Mouse (Mus musculus) neural tube, embryonic 12.5 days (tissue): ENCODE data around the gene 2810408A11Rik. TPM values are rescaled to one million over a fixed set of nuclear protein-coding genes. Genes with fewer than 3 reads are reported as not detected.

Experiments
- ATAC-seq: fragments of 200-750 bp; cut with Nextera tagmentation; 2 replicates; pipeline ENCODE4 v1.8.0; 2017; ENCODE audit warnings: low read depth, mild to moderate bottlenecking, moderate TSS enrichment, moderate library complexity; ENCODE audit not compliant: low FRiP score
- H3K27ac ChIP-seq: fragments of 300-500 bp; sonication (generic); 2 replicates; pipeline ENCODE4 v1.5.1; 2016
- H3K27me3 ChIP-seq: fragments of 300-500 bp; sonication (generic); replicated peaks from 2 replicates; pipeline ENCODE4 v1.6.1; 2016; ENCODE audit warnings: mild to moderate bottlenecking
- H3K36me3 ChIP-seq: fragments of 300-500 bp; sonication (generic); 2 replicates; pipeline ENCODE4 v1.6.1; 2016; ENCODE audit warnings: mild to moderate bottlenecking
- H3K4me1 ChIP-seq: fragments of 300-500 bp; sonication (generic); 2 replicates; pipeline ENCODE4 v1.6.1; 2016
- H3K4me2 ChIP-seq: fragments of 300-500 bp; sonication (generic); replicated peaks from 2 replicates; pipeline ENCODE4 v1.6.1; 2016; ENCODE audit warnings: mild to moderate bottlenecking
- H3K4me3 ChIP-seq: fragments of 300-500 bp; sonication (generic); 2 replicates; pipeline ENCODE4 v1.5.1; 2016
- H3K9ac ChIP-seq: fragments of 300-500 bp; sonication (generic); 2 replicates; pipeline ENCODE4 v1.6.1; 2016; ENCODE audit warnings: mild to moderate bottlenecking
- H3K9me3 ChIP-seq: fragments of 300-500 bp; sonication (generic); 2 replicates; pipeline ENCODE4 v1.6.1; 2016; ENCODE audit warnings: mild to moderate bottlenecking
- WGBS: fragments of 180-500 bp; shearing (Covaris S2); methylation state at CpG from one replicate; pipeline ENCODE4 v1.1.7; 2016; 5-methylcytosine and 5-hydroxymethylcytosine counted together
- polyA plus RNA-seq: library from polyadenylated mRNA; unstranded; fragments of >200 nt; fragmentation: Nextera tagmentation; extraction: Ambion mirVana; gene quantifications from 2 replicates; pipeline ENCODE4 v1.2.1, GENCODE M21; 2016

The 2810408A11Rik gene
- polyA plus RNA-seq, 1 experiment from 2014 or later, result 18.1 TPM

DNA sequence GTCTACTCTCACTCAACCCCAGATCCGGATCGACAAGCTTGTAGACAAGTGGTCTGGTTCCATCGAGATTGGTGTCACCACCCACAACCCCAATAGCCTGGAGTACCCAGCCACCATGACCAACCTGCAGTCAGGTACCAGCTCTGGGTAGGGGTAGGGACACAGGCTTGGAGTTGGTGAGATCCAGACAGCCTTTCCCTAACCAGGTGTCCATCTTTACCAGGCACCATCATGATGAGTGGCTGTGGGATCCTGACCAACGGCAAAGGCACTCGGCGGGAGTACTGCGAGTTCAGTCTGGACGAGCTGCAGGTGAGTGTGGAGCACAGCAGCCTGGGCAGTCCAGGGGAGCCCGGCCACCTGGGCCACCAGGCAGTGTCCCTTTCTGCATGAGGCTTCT lies 3.5 kb upstream of the 2810408A11Rik start:
- Histone ChIP-seq H3K4me1 (peaks cover 18% of the 10 kb centered on the region), H3K4me3 (no peak overlapping the region), H3K9me3 (no peaks in the 10 kb centered on the region), H3K4me2 (no peak overlapping the region), H3K36me3 (peaks cover 57% of the 10 kb centered on the region), H3K9ac (no peak overlapping the region), H3K27ac (no peak overlapping the region), H3K27me3 (no peaks in the 10 kb centered on the region)
- 92% methylated on average over 9 of the region's 9 CpGs for WGBS
- ATAC-seq, result no peak

DNA sequence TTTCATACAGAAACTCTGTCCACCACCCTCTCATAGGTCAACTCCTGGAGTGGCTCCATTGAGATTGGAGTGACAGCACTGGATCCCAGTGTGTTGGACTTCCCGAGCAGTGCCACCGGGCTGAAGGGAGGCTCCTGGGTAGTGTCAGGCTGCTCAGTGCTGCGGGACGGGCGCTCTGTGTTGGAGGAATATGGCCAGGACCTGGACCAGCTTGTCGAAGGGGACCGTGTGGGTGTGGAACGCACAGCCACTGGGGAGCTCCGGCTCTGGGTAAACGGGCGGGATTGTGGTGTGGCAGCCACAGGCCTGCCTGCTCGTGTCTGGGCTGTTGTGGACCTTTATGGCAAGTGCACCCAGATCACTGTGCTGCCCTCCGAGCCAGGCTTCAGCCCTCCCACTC lies 2.2 kb upstream of the 2810408A11Rik start:
- Histone ChIP-seq H3K36me3 (peaks cover 45% of the 10 kb centered on the region), H3K4me1 (peaks cover 21% of the 10 kb centered on the region), H3K4me3 (peak overlapping the region; percentile 77), H3K4me2 (peak overlapping the region; percentile 86), H3K9me3 (no peaks in the 10 kb centered on the region), H3K27me3 (no peaks in the 10 kb centered on the region), H3K27ac (no peak overlapping the region), H3K9ac (no peak overlapping the region)
- ATAC-seq, result no peak
- WGBS, result 88% methylated on average over 13 of the region's 13 CpGs

DNA sequence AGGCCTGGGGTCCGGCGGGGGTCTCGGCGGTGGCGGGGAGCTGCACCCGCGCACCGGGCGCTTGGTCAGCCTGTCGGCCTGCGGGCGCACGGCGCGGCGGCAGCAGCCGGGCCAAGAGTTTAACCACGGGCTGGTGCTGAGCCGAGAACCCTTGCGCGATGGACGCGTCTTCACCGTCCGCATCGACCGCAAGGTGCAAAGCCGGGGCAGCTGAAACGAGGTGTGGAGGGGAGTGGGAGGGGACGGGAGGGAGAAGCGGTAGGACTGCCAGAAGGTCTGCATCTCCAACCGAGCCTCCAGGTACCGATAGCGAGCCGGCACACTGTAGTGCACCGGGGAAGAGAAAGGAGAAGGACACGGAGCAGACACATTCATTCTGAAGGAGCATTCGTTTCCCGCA lies 1.2 kb upstream of the 2810408A11Rik start:
- Histone ChIP-seq H3K4me3 (peak overlapping the region; percentile 77), H3K9ac (peak overlapping the region; percentile 93), H3K27me3 (no peaks in the 10 kb centered on the region), H3K36me3 (peaks cover 35% of the 10 kb centered on the region), H3K4me2 (peak overlapping the region; percentile 86), H3K27ac (peak overlapping the region; percentile 83), H3K9me3 (no peaks in the 10 kb centered on the region), H3K4me1 (peaks cover 21% of the 10 kb centered on the region)
- under 1% methylated on average over 39 of the region's 39 CpGs for WGBS
- no peak for ATAC-seq

DNA sequence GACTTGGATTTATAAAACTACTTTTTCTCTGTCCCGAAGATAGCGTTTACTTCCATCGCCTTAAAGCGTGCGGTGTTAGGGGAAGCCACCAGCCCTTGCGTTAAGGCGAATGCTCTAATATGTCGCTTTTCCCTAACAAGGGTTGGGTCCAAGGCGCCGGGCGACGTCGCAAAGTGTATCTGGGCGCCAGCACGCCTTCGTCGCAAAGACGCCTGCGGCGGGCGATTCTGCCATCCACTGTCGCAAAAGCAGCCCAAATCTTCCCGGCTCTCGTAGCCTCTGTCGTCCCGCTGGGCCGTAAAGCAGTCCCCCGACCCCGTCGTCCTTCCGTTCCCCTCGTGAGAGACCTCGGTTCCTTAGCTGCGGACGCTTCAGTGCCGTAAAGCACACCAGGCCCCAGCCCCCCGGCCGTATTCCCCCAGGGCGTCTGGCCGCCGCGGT lies 639 bp upstream of the 2810408A11Rik start:
- under 1% methylated on average over 42 of the region's 42 CpGs for WGBS
- Histone ChIP-seq H3K9ac (peak overlapping the region; percentile 93), H3K36me3 (peaks cover 30% of the 10 kb centered on the region), H3K27ac (peak overlapping the region; percentile 83), H3K9me3 (no peaks in the 10 kb centered on the region), H3K4me3 (peak overlapping the region; percentile 77), H3K4me2 (peak overlapping the region; percentile 86), H3K4me1 (peaks cover 21% of the 10 kb centered on the region), H3K27me3 (no peaks in the 10 kb centered on the region)
- peak; percentile 83 for ATAC-seq

DNA sequence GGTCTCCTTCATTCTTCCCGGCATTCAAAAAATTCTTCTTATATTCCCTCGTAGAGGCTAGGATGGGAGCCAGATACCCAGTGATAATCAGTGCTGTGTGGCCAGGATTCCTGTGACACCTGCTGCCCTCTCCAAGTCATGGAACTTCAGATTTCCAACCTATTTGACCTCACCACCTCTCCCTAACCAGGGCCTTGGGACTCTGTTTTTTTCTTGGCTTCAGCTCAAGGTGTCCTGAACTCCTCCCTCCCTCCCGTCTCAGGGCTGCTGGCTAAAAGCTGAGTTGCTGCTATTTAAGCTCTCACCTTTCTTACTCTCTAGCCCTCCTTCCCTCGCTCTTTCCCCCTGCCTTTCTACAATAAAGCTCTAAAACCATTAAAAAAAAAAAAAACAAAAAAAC lies 917 bp downstream of the 2810408A11Rik start:
- Histone ChIP-seq H3K4me2 (peak overlapping the region; percentile 86), H3K4me1 (peaks cover 21% of the 10 kb centered on the region), H3K27me3 (no peaks in the 10 kb centered on the region), H3K27ac (no peak overlapping the region), H3K9me3 (no peaks in the 10 kb centered on the region), H3K4me3 (peak overlapping the region; percentile 77), H3K9ac (peak overlapping the region; percentile 93; the same call in 1 of the 2 replicates), H3K36me3 (peaks cover 14% of the 10 kb centered on the region)
- WGBS, result 36% methylated on average over 4 of the region's 4 CpGs
- no peak for ATAC-seq

DNA sequence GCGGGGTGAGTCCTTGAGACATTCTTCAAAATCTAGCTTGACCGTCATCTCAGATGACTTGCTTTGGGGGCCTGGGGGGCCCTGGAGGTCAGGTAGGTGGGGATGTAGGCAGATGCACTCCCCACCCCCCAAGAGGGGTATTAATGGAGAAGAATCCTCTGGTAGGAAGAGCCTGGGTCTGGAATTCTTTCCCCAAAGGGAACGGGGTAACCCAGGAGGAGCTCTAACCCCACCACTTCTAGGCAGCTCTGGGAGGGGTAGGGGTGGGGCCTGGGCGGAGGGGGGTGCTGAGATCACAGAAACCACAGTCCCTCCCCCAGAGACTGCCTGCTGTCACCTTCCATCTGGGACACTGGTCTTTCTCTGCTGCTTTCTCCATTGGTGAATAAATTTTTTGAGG lies 5.5 kb downstream of the 2810408A11Rik start, which contains the start of gene Acap1:
Gene Acap1, minus strand, starts transcription at position 249 of the 400 bp plus-strand sequence.
- Histone ChIP-seq H3K9me3 (no peaks in the 10 kb centered on the region), H3K4me1 (peaks cover 10% of the 10 kb centered on the region), H3K4me3 (no peak within 1 kb of the TSS), H3K36me3 (no peaks in the 10 kb centered on the region), H3K27me3 (no peaks in the 10 kb centered on the region), H3K4me2 (no peak within 1 kb of the TSS), H3K9ac (no peak within 1 kb of the TSS), H3K27ac (no peak within 1 kb of the TSS)
- 73% methylated on average over 4 of the region's 4 CpGs for WGBS
- no peak for ATAC-seq

DNA sequence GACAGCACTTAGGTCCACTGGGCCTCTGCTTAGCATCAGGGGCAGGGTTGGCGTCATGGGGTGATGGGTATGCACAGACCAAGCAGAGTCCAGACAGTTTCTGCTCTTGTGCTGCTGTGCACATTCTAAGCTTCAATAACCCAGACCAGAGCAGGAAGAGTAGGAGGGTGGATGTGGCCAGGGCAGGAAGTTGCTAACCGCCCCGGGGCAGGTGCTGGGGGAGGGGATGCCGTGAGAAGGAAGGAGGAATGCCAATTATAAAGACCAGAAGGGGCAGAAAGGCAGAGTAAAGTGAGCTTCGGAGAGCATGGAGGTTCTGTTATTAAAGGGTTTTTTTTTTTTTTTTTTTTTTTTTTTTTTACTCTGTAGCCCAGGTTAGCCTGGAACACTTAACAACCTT lies 6.1 kb downstream of the 2810408A11Rik start:
- H3K9me3 ChIP-seq, result no peaks in the 10 kb centered on the region
- 92% methylated on average over 5 of the region's 5 CpGs for WGBS
- no peaks in the 10 kb centered on the region for H3K36me3 ChIP-seq
- ATAC-seq, result no peak
- H3K4me2 ChIP-seq, result no peak overlapping the region
- no peaks in the 10 kb centered on the region for H3K27me3 ChIP-seq
- H3K9ac ChIP-seq, result no peak overlapping the region
- H3K4me3 ChIP-seq, result no peak overlapping the region
- H3K4me1 ChIP-seq, result peaks cover 7% of the 10 kb centered on the region
- H3K27ac ChIP-seq, result no peak overlapping the region

DNA sequence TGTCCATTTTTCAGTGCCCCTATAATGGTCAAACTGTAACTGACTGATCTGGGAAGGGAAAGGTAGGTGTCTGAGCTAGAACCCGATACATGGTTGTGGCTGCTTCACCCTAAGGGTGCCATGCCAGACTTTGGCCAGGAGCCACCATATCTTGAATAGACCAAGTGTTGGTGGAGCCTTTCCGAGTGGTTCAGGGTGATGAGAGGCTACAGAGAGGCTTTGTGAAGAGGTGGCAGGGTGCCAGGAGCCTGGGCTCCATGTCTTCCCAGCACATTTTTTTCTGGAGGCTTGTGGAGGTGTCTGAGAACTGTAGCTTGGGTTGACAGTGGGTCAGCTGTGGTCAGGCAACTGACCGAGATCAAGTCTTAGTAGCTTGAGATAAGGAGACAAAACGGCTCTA lies 9.3 kb downstream of the 2810408A11Rik start:
- no peaks in the 10 kb centered on the region for H3K27me3 ChIP-seq
- H3K36me3 ChIP-seq, result no peaks in the 10 kb centered on the region
- no peak overlapping the region for H3K4me3 ChIP-seq
- H3K4me1 ChIP-seq, result no peaks in the 10 kb centered on the region
- H3K9ac ChIP-seq, result no peak overlapping the region
- no peak overlapping the region for H3K4me2 ChIP-seq
- no peaks in the 10 kb centered on the region for H3K9me3 ChIP-seq
- no peak for ATAC-seq
- H3K27ac ChIP-seq, result no peak overlapping the region
- 80% methylated on average over 4 of the region's 4 CpGs for WGBS

DNA sequence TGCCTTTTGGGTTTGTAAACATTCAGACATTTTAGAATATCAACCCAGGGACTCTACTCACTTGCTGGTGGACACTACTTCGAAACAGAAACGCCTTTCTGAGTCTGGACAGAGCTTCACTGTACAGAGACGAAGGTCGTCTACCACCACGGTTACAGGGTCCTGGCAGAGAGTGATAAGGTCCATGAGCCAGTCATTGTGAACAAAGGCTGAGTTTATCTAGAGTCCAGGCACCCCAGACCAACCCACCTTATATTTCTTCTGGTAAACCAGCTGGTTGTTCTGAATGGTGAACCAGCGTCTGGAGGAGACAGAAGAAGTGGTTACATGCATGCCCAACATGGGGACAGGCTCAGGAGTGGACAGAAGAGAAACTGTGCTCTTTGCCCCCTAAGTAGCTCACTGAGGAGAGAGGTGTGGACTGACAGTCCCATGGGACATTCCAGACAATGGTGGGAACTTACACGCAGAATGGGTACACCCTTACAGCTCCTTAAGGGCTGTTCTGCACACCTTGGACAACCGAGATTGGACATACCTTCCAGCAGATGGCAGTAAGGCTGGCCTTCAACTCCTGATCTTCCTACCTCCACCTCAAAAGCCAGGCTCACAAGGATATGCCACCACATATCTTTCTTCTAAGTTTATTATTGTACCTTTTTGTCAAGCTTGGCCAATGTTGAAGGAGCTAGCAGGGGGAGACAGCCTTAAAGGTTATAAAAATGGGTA lies 13.7 kb downstream of the 2810408A11Rik start:
- Histone ChIP-seq H3K36me3 (no peaks in the 10 kb centered on the region), H3K27me3 (peaks cover 4% of the 10 kb centered on the region; the same call in 1 of the 2 replicates), H3K4me2 (no peak overlapping the region), H3K4me3 (no peak overlapping the region), H3K4me1 (no peaks in the 10 kb centered on the region), H3K9me3 (no peaks in the 10 kb centered on the region), H3K27ac (no peak overlapping the region), H3K9ac (no peak overlapping the region)
- WGBS, result 75% methylated on average over 8 of the region's 8 CpGs
- no peak for ATAC-seq

DNA sequence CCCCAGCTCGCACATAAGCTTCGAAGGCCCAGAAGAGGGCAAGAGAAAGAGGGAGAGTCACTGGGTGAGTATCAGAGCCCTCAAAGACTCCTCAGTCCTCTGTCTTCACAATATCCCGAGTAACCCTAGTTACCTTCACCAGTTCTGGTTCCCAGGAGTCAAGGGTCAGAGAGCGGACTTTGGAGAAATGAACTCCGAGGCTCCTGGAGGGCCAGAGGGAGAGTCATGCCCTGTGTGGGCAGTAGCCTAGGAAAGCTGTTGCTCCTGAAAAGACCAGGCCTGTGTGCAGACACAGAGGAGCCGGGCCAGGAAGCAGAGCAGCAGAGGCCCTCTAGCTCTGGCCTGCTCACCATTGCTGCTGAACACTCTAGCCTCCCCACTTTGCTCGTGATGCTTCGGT lies 16.1 kb downstream of the 2810408A11Rik start:
- WGBS, result 86% methylated on average over 8 of the region's 8 CpGs
- peaks cover 11% of the 10 kb centered on the region; the same call in 1 of the 2 replicates for H3K27me3 ChIP-seq
- H3K27ac ChIP-seq, result no peak overlapping the region
- no peak overlapping the region for H3K4me2 ChIP-seq
- H3K4me3 ChIP-seq, result no peak overlapping the region
- H3K9me3 ChIP-seq, result no peaks in the 10 kb centered on the region
- no peaks in the 10 kb centered on the region for H3K36me3 ChIP-seq
- ATAC-seq, result no peak
- H3K4me1 ChIP-seq, result peaks cover 20% of the 10 kb centered on the region
- H3K9ac ChIP-seq, result no peak overlapping the region

DNA sequence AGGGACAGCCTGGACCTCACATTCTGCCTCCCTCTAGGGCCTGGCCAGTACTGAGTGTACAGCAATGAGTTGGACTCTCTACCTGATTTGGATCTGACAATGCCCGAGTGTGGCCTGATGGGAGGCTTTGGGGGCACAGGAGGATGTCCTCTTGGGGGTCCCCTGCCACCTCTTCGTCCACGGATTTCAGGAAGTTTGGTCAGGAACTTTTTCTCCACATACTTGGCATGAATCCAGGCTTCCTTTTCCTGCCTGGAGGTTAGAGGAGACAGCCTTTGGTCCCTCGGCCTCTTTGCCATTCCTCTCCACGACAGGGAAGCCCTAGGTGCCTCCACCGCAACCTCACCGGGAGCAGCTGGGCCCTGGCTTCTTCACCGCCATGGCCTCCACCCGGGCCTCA lies 16.5 kb downstream of the 2810408A11Rik start:
- Histone ChIP-seq H3K9ac (no peak overlapping the region), H3K27ac (no peak overlapping the region)

DNA sequence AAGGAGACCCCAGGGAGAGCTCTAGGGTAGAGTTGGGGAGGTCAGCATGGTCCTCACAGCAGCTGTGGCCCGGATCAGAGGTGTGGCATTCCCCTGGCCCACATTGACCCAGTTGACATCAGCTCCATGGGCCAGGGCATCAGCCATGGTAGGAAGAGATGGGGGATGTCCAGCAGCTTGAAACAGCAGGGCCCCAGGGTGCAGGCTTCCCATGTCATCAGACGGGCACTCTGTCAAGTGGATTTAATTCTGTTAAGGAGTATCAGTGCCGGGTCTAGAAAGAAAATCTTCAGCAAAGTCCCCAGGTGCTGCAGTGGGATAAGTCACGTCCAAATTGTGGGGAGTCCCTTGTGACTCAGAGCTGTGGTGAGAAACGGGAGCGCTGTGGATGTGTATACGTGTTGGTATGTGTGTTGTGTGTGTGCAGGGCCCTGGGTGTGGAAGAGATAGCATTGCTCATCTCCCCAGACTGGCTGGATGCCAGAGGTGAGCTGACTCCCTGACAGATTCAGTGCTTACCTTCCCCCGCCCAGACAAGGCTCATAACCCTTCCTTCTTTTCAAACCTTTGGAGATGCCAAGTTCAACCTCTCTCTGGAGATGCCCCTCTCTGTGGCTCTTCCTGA lies 17.1 kb downstream of the 2810408A11Rik start:
- Histone ChIP-seq H3K4me1 (peaks cover 26% of the 10 kb centered on the region), H3K4me3 (no peak overlapping the region), H3K27me3 (peaks cover 13% of the 10 kb centered on the region; the same call in 1 of the 2 replicates), H3K9ac (no peak overlapping the region), H3K4me2 (no peak overlapping the region), H3K36me3 (no peaks in the 10 kb centered on the region), H3K9me3 (no peaks in the 10 kb centered on the region), H3K27ac (no peak overlapping the region)
- ATAC-seq, result no peak
- WGBS, result 85% methylated on average over 8 of the region's 8 CpGs

More for the DNA sequence above, 16.5 kb downstream of the 2810408A11Rik start:
- no peak for ATAC-seq
- H3K27me3 ChIP-seq, result peaks cover 13% of the 10 kb centered on the region; the same call in 1 of the 2 replicates
- peaks cover 20% of the 10 kb centered on the region for H3K4me1 ChIP-seq
- WGBS, result 83% methylated on average over 9 of the region's 9 CpGs
- no peaks in the 10 kb centered on the region for H3K9me3 ChIP-seq
- H3K4me3 ChIP-seq, result no peak overlapping the region
- no peak overlapping the region for H3K4me2 ChIP-seq
- no peaks in the 10 kb centered on the region for H3K36me3 ChIP-seq
